Mouse (Mus musculus): ENCODE measurements at regions not wholly inside any gene's neighbourhood (a gene's known extent, or its start where the extent isn't known, plus 50 kb on each side); places are given as distances from the start of the nearest gene placed in this dataset.

DNA sequence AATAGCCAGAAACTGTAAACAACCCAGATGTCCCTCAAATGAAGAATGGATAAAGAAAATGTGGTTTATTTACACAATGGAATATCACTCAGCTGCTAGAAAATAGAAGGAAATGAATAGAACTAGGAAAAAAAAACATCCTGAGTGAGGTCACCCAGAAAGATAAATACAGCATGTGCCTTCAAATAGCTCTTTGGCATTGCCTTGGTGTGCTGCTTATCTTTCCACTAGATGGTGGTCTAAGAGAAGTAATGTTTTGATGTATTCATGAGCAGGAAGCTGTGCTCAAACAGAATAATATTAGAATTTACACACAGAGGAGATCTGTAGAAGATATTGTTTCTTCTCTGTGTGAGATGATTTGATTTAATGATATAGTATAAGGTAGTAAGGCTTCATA lies 78.8 kb downstream of the Zfp619 start:
- H3K27ac ChIP-seq (ENCODE audit: low read depth) = no peak overlapping the region
- H3K4me2 ChIP-seq (ENCODE audit: low read depth, low read length) = no peak overlapping the region
- H3K9me3 ChIP-seq (replicated peaks; ENCODE audit: control insufficient read depth, low read length) = no peaks in the 10 kb centered on the region
- H3K27me3 ChIP-seq (ENCODE audit: control insufficient read depth, insufficient read depth, low read length) = no peaks in the 10 kb centered on the region
- ATAC-seq (ENCODE audit: insufficient read depth, low read depth) = no peak
- no peaks in the 10 kb centered on the region for H3K4me1 ChIP-seq (ENCODE audit: control insufficient read depth, insufficient read depth)
- H3K9ac ChIP-seq (replicated peaks; ENCODE audit: low read depth, low read length) = no peak overlapping the region
- no peaks in the 10 kb centered on the region for H3K36me3 ChIP-seq (replicated peaks; ENCODE audit: control insufficient read depth, insufficient read depth, low read length)
- DNase-seq (ENCODE audit: low spot score) = no peak
- TF ChIP-seq CTCF (IDR thresholded peaks at IDR 0.05; ENCODE audit: low read depth) (0 out of 2 replicates have a peak, but pooled peaks have one; percentile 2), EP300 (IDR thresholded peaks at IDR 0.05; ENCODE audit: low read depth) (no peak)
- no peak overlapping the region for H3K4me3 ChIP-seq (ENCODE audit: low read depth, low read length)

DNA sequence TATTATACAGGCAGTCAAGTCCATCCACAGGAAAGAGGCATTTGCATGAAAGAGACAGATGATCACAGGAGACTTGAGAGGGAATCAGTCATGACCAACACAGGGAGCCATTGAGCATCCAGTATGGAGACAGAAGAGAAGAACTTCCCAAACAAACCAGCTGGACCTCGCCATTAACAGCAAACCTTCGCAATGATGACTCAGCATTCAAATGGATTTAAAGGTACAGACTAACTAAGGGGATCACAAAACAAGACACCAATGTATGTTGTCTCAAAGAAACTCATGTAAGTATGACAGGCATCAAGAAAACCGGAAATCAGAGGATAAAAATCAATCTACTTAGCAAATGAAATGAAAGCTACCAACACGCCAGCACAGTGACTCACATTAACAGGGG lies 96.2 kb downstream of the Zfp619 start:
- TF ChIP-seq EP300 (IDR thresholded peaks at IDR 0.05; ENCODE audit: low read depth) (no peak), CTCF (IDR thresholded peaks at IDR 0.05; ENCODE audit: low read depth) (no peak)
- H3K9me3 ChIP-seq (replicated peaks; ENCODE audit: control insufficient read depth, low read length) = no peaks in the 10 kb centered on the region

GRCm38 (mm10) chr7:39615092-39615491 lies 97.5 kb downstream of the Zfp619 start:
- no peak overlapping the region for H3K4me3 ChIP-seq (ENCODE audit: low read depth, low read length)
- H3K9me3 ChIP-seq (replicated peaks; ENCODE audit: control insufficient read depth, low read length) = no peaks in the 10 kb centered on the region
- H3K4me2 ChIP-seq (ENCODE audit: low read depth, low read length) = no peak overlapping the region
- no peaks in the 10 kb centered on the region for H3K27me3 ChIP-seq (ENCODE audit: control insufficient read depth, insufficient read depth, low read length)
- H3K36me3 ChIP-seq (replicated peaks; ENCODE audit: control insufficient read depth, insufficient read depth, low read length) = no peaks in the 10 kb centered on the region
- no peak for TF ChIP-seq CTCF (IDR thresholded peaks at IDR 0.05; ENCODE audit: low read depth)
- no peak for TF ChIP-seq EP300 (IDR thresholded peaks at IDR 0.05; ENCODE audit: low read depth)
- no peaks in the 10 kb centered on the region for H3K4me1 ChIP-seq (ENCODE audit: control insufficient read depth, insufficient read depth)
- H3K27ac ChIP-seq (ENCODE audit: low read depth) = no peak overlapping the region
- no peak overlapping the region for H3K9ac ChIP-seq (replicated peaks; ENCODE audit: low read depth, low read length)
- ATAC-seq (ENCODE audit: insufficient read depth, low read depth) (no peak), DNase-seq (ENCODE audit: low spot score) (no peak)
- WGBS = 79% methylated on average over 2 of the region's 2 CpGs

More for the DNA sequence above, 96.2 kb downstream of the Zfp619 start:
- Histone ChIP-seq H3K36me3 (replicated peaks; ENCODE audit: control insufficient read depth, insufficient read depth, low read length) (no peaks in the 10 kb centered on the region), H3K27ac (ENCODE audit: low read depth) (no peak overlapping the region), H3K4me2 (ENCODE audit: low read depth, low read length) (no peak overlapping the region), H3K27me3 (ENCODE audit: control insufficient read depth, insufficient read depth, low read length) (no peaks in the 10 kb centered on the region), H3K4me3 (ENCODE audit: low read depth, low read length) (no peak overlapping the region), H3K4me1 (ENCODE audit: control insufficient read depth, insufficient read depth) (no peaks in the 10 kb centered on the region), H3K9ac (replicated peaks; ENCODE audit: low read depth, low read length) (no peak overlapping the region)
- DNase-seq (ENCODE audit: low spot score) (no peak), ATAC-seq (ENCODE audit: insufficient read depth, low read depth) (no peak)
- WGBS = 63% methylated on average over 4 of the region's 4 CpGs

DNA sequence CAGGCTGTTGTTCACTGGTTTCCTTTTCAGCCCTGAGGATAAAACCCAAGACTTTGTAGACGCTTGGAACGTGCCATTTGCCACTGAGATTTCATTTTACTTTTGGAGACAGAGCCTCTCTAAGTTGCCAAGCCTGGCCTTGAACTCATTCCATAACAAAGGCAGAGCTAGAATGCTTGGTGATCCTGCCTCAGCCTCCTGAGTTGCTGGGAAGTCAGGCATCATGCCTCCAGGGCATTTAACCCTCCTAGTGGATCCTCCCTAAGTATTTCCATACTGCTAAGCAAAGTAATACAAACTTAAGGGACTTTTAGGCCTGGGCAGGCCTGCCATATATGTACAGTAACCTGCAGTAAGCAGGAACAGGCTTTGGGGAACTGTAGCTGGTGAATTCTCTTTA lies 104.2 kb downstream of the Zfp619 start:
- no peak overlapping the region for H3K4me3 ChIP-seq (ENCODE audit: low read depth, low read length)
- no peaks in the 10 kb centered on the region for H3K27me3 ChIP-seq (ENCODE audit: control insufficient read depth, insufficient read depth, low read length)
- WGBS = 73% methylated on average over 2 of the region's 2 CpGs
- H3K9ac ChIP-seq (replicated peaks; ENCODE audit: low read depth, low read length) = no peak overlapping the region
- H3K27ac ChIP-seq (ENCODE audit: low read depth) = no peak overlapping the region
- TF ChIP-seq EP300 (IDR thresholded peaks at IDR 0.05; ENCODE audit: low read depth) (no peak), CTCF (IDR thresholded peaks at IDR 0.05; ENCODE audit: low read depth) (no peak)
- DNase-seq (ENCODE audit: low spot score) = no peak
- H3K4me2 ChIP-seq (ENCODE audit: low read depth, low read length) = no peak overlapping the region
- H3K9me3 ChIP-seq (replicated peaks; ENCODE audit: control insufficient read depth, low read length) = no peaks in the 10 kb centered on the region
- no peaks in the 10 kb centered on the region for H3K36me3 ChIP-seq (replicated peaks; ENCODE audit: control insufficient read depth, insufficient read depth, low read length)
- ATAC-seq (ENCODE audit: insufficient read depth, low read depth) = no peak
- H3K4me1 ChIP-seq (ENCODE audit: control insufficient read depth, insufficient read depth) = no peaks in the 10 kb centered on the region

GRCm38 (mm10) chr7:39632836-39633235 lies 115.3 kb downstream of the Zfp619 start:
- H3K27ac ChIP-seq (ENCODE audit: low read depth) = no peak overlapping the region
- no peak for ATAC-seq (ENCODE audit: insufficient read depth, low read depth)
- WGBS = 13% methylated on average over 3 of the region's 3 CpGs

DNA sequence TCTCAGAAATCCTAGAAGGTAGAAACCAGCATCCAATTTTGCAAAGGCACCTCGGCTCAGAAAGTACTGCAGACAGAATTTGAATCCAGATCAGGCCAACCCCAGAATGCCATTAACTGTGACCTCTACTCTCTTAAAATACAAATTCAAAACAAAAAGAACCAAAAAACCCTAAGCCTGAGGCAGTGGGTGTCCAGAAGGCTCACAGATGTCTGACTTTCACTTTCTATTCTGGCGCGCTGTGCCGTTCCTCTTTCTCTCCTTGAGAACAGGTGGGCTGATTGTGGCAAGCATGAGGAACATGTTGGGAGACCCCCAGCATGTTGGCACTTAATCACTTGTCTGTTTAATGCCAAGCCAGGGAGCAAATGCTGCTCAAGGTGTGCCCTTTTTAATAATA lies 124.8 kb downstream of the Zfp619 start:
- Histone ChIP-seq H3K9me3 (replicated peaks; ENCODE audit: control insufficient read depth, low read length) (no peaks in the 10 kb centered on the region), H3K27ac (ENCODE audit: low read depth) (no peak overlapping the region), H3K36me3 (replicated peaks; ENCODE audit: control insufficient read depth, insufficient read depth, low read length) (no peaks in the 10 kb centered on the region), H3K4me3 (ENCODE audit: low read depth, low read length) (no peak overlapping the region), H3K27me3 (ENCODE audit: control insufficient read depth, insufficient read depth, low read length) (no peaks in the 10 kb centered on the region), H3K9ac (replicated peaks; ENCODE audit: low read depth, low read length) (no peak overlapping the region), H3K4me1 (ENCODE audit: control insufficient read depth, insufficient read depth) (no peaks in the 10 kb centered on the region), H3K4me2 (ENCODE audit: low read depth, low read length) (no peak overlapping the region)
- DNase-seq (ENCODE audit: low spot score) = no peak
- TF ChIP-seq CTCF (IDR thresholded peaks at IDR 0.05; ENCODE audit: low read depth) = no peak
- TF ChIP-seq EP300 (IDR thresholded peaks at IDR 0.05; ENCODE audit: low read depth) = no peak
- WGBS = 75% methylated on average over 4 of the region's 4 CpGs
- ATAC-seq (ENCODE audit: insufficient read depth, low read depth) = no peak

More at GRCm38 (mm10) chr7:39632836-39633235, 115.3 kb downstream of the Zfp619 start:
- Histone ChIP-seq H3K9me3 (replicated peaks; ENCODE audit: control insufficient read depth, low read length) (no peaks in the 10 kb centered on the region), H3K4me1 (ENCODE audit: control insufficient read depth, insufficient read depth) (peaks cover 4% of the 10 kb centered on the region; the same call in 1 of the 2 replicates), H3K4me3 (ENCODE audit: low read depth, low read length) (no peak overlapping the region), H3K27me3 (ENCODE audit: control insufficient read depth, insufficient read depth, low read length) (no peaks in the 10 kb centered on the region), H3K9ac (replicated peaks; ENCODE audit: low read depth, low read length) (no peak overlapping the region), H3K36me3 (replicated peaks; ENCODE audit: control insufficient read depth, insufficient read depth, low read length) (no peaks in the 10 kb centered on the region), H3K4me2 (ENCODE audit: low read depth, low read length) (no peak overlapping the region)
- TF ChIP-seq CTCF (IDR thresholded peaks at IDR 0.05; ENCODE audit: low read depth) (no peak), EP300 (IDR thresholded peaks at IDR 0.05; ENCODE audit: low read depth) (no peak)
- peak; percentile 26 for DNase-seq (ENCODE audit: low spot score)

All from heart, postnatal 0 days (tissue).